ENCODE assay signal across 13 mouse cellular contexts in the genomic region with DNA sequence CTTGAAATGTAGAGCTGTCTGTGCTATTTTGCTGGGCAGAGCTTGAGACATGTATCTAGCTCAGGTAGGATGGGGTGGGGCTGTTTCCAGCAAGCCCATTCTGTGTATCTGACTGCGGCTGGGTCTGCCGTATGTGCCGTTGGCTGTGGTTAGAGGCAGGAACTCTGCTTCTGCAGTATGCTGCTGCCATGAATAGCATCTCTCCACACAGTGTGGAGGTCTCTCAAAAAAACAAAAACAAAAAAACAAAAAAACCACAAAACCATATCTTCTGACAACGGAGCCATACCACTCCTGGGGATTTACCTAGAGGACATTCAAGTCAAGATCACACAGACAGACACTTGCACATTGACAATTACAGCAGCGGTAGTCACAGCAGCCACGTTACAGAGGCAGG.
DNase-seq lines count a peak whose midpoint lies in the region; ATAC-seq and TF ChIP-seq lines count a peak whose summit lies in the region.
"Had no signal": no experiment of that assay in that cellular context is flagged by ENCODE, and none has a peak within 500 bp of the region (broad histone marks: within the 10 kb centered on the region; RNA-seq: fewer than 3 reads in every experiment).

No protein-coding gene starts in this region.

- no peak overlapping the region for H3K9ac ChIP-seq in liver, postnatal 0 days (replicated peaks)
- H3K9ac ChIP-seq: embryonic facial prominence, embryonic 12.5 days; forebrain, embryonic 12.5 days; limb, embryonic 13.5 days had no signal

- no peaks in the 10 kb centered on the region for H3K9me3 ChIP-seq in liver, postnatal 0 days (ENCODE audit: low read length)
- H3K9me3 ChIP-seq: embryonic facial prominence, embryonic 12.5 days; forebrain, embryonic 12.5 days; limb, embryonic 13.5 days had no signal

- DNase-seq in liver, result peak; percentile 35
- DNase-seq in liver, postnatal 0 days, result no peak
- DNase-seq in thymus, postnatal 25 days, result peak; percentile 71
- DNase-seq in frontal cortex, postnatal 36 days (ENCODE audit: low spot score in 2 of 2), result no peak
- no peak for DNase-seq in adrenal gland, adult (ENCODE audit: inconsistent age in 2 of 2, low spot score in 1 of 2)
- DNase-seq in gastrocnemius, adult 8-10 months (ENCODE audit: low spot score in 2 of 2), result no peak
- DNase-seq: kidney, adult 8-10 months; lung, postnatal 10 days had no signal

- no peaks in the 10 kb centered on the region; the same call in 1 of the 2 replicates for H3K36me3 ChIP-seq in liver, postnatal 0 days (replicated peaks; ENCODE audit: insufficient read depth, low read length)
- H3K36me3 ChIP-seq: embryonic facial prominence, embryonic 12.5 days had no signal

- H3K4me3 ChIP-seq in liver, postnatal 0 days (ENCODE audit: low read depth, low read length), result no peak overlapping the region
- H3K4me3 ChIP-seq: embryonic facial prominence, embryonic 12.5 days; forebrain, embryonic 12.5 days; limb, embryonic 13.5 days had no signal

- ATAC-seq in liver, postnatal 0 days, result no peak
- ATAC-seq in activated CD4-positive, CD25-positive, alpha-beta regulatory T cell, adult 4 months, result peak; percentile 93
- peak; percentile 40 for ATAC-seq in megakaryocyte progenitor cell, adult 5-6 weeks (replicated peaks; ENCODE audit: poor library complexity)

- no peak overlapping the region for H3K27ac ChIP-seq in liver, postnatal 0 days (ENCODE audit: low read depth)
- H3K27ac ChIP-seq: embryonic facial prominence, embryonic 12.5 days; forebrain, embryonic 12.5 days; limb, embryonic 13.5 days had no signal

- no peak overlapping the region for H3K4me2 ChIP-seq in liver, postnatal 0 days (ENCODE audit: low read depth, low read length)
- H3K4me2 ChIP-seq: embryonic facial prominence, embryonic 12.5 days; forebrain, embryonic 12.5 days; limb, embryonic 13.5 days had no signal

- H3K27me3 ChIP-seq in liver, postnatal 0 days (ENCODE audit: insufficient read depth, low read length), result no peaks in the 10 kb centered on the region
- H3K27me3 ChIP-seq: embryonic facial prominence, embryonic 12.5 days; forebrain, embryonic 12.5 days; limb, embryonic 13.5 days had no signal

- WGBS in liver, postnatal 0 days (ENCODE audit: insufficient replicate concordance), result 38% methylated on average over 6 of the region's 6 CpGs

- peaks cover 14% of the 10 kb centered on the region for H3K4me1 ChIP-seq in liver, postnatal 0 days (ENCODE audit: insufficient read depth)

- no peak for TF ChIP-seq EP300 in liver, postnatal 0 days (IDR thresholded peaks at IDR 0.05; ENCODE audit: low read depth)

- no peak for TF ChIP-seq CTCF in liver, postnatal 0 days (IDR thresholded peaks at IDR 0.05; ENCODE audit: low read depth)

Comparison
In these comparisons a context has a peak if more than half of its experiments do, and no peak if none do; other contexts are left out.
1. DNase-seq: peak in liver (single experiment) and thymus, postnatal 25 days (single experiment); none in liver, postnatal 0 days (single experiment), frontal cortex, postnatal 36 days (0 of 2), adrenal gland, adult (0 of 2) and gastrocnemius, adult 8-10 months (0 of 2).